Mouse (Mus musculus) layer of hippocampus, postnatal 36 days (tissue): ENCODE results near the gene Pak7. TPM values are rescaled to one million over a fixed set of nuclear protein-coding genes. Genes with fewer than 3 reads are reported as not detected.

ENCODE experiments used
- DNase-seq, 2 experiments: peaks; one replicate each; pipeline ENCODE4 v3.0.0; 2022
- total RNA-seq, 2 experiments: library from RNA; stranded (reverse); gene quantifications; 2 replicates each; pipeline ENCODE4 v1.2.3; 2021

The Pak7 gene
- total RNA-seq, 2 experiments from 2014 or later: 25.1 to 26.1 TPM

DNA sequence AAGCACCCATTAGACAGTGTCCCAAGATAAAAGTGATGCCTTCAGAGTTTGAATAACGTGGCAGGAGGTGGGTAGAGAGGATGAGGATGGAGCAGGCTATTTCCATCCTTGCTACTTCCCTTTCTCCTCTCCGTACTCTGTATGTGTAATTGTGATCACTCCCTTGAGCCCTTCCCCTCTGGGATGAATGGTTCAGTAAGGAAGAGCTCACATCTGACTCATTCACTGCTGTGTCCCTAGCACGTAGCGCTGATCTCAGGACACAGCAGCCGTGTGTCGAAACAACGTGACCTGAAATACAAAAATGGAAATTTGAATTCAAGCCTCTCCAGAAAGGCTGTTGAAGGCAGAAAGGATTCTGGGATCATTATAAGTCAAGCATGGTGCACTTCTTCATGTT lies 237.0 kb downstream of the Pak7 start:
- no peak for DNase-seq

DNA sequence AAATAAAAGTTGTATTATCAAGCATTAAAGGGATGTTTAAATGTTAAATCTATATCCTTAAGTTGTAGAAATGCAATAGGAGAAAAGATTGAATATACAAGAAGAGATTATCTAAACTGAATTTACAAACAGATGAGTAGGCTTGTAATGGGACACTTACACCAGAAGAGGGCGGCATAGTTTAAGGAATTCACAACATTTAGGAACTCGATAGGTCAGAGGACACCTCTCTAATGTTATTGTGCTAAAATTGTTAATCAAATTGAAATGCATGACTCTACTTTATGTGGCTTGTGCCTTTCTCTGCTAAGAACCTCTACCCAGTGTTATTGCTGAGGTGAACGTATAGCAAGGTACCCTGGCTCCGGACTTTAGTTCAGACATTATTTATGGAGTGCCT lies 238.2 kb downstream of the Pak7 start:
- DNase-seq: no peak

DNA sequence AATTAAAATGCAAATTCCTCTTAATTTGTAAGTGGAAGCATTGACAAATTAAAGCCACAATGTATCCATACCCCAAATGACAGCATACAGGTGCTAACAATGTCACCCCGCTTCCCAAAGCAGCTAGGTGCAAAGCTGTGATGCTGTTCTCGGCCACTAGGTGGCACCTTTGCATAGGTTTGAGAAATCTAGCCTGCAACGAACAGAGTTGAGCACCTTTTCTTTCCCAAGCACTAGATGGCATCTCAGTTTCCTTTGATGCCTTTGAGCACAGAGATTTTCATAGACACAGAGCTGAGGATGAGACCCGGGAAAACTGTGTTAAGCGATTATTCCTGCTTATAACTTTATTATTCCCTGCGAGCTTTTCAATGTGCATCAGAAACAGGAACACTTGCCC lies 238.8 kb downstream of the Pak7 start:
- peak; percentile 68 to 70 for DNase-seq

DNA sequence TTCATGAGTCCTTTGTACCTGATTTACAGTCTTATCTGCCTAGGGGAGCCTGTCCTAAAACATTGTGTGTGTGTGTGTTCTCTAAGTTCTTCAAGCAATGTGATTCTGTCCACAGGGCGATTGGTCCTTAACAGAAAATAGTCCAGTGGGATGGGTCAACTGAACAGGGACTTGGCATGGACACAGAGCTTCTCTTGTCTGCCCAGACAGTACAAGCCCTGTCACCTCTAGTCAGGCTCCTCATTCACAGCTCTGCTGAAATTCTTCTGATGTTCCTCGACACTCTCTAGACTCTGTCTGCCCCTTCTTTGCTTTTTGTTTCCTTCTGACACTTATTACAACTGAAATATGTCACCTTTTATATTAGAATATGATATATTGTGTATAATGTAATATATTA lies 247.0 kb downstream of the Pak7 start:
- DNase-seq: no peak

DNA sequence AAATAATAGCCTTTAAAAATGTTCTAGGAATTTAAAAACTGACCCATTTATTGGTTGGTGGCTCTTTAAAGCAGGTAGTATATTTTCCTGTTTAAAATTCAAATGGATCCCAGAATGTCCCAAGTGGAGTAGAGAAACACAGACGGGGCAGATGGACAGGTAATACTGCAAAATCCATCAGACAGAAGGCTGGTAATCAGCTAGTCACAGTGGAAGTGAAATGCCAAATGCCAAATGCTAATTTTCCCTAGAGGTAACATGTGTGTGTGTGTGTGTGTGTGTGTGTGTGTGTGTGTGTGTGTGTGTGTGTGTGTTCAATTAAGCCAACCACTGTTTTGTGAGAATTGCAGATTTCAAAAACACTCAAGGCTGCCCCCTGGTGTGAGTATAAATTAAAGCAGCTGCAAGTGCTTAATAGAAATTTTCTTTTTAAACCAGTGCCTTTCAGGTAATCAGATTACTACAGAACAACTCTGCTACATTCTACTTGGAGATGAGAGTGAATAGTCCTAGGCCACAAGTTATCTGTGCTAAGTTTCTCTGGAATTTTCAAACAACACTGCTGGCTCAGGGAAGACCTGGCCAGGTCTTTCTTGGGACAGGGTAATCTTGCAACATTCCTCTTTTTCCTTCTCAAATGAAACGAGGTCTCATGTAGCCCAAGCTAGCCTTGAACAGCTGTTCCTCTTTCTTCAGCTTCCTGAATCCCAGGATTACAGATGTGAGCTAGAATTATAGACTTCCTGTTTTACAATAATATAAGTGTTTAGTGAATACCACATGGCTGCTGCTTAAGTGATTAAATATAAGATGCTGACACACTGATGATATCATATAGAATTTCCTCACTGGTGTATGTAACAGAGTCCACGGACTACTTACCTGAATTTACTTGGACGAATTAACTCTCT lies 248.4 kb downstream of the Pak7 start:
- DNase-seq: peak in 1 of 2 experiments; percentile 22

DNA sequence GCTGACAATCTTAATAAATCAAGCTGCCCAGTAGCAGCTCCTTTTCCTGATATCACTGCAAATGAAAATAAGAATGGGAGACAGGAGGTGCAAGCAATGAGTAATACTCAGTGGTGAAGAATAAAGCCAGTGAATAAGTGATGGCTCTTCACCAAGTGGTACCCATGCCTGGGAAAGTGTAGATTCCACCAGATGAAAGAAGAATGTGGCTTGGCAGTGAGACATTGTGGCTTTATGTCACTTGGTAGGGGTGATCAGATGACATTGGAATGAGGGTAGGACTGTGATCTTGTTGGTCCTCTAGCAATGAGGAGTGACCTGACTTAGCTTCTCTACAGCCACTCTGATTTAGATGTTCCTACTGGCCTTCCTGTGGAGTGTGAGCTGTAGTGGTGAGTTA lies 249.3 kb downstream of the Pak7 start:
- DNase-seq: no peak

DNA sequence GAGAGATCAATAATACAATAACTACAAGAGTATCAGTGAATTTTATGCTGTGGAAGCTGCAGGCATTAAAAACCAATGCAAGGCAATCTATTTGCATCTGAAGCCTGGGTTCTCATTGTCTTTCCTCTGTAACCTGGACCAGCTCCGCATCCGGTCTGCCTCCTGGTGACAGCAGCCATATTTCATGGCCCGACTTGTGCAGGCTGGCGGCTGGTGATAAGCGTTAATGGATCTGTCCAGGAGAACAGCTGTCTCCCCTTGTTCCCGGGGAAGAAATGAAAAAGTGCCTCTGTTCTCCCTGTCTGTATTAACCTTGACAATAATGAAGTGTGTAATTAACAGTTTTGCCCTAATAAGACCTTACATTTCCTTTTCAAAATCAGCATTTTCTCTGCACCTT lies 265.9 kb downstream of the Pak7 start:
- DNase-seq: no peak

DNA sequence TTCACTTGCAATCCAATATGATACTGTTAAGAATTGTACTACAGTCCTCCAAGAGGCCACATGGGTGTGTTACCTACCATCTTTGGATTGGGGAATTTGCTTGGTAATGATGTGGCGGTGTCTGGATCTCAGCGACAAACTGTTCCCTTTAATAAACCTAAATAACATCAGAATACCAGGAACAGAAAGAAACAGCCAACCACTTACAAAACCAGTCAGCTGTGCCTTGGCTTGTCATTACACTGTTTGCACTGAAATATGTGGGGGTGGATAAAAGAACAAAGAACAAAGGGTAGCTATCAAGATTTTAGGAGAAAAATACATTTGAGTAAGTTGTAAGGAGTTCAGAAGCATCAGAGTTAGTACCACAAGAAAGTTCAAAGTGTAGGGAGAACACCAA lies 269.8 kb downstream of the Pak7 start:
- no peak for DNase-seq

DNA sequence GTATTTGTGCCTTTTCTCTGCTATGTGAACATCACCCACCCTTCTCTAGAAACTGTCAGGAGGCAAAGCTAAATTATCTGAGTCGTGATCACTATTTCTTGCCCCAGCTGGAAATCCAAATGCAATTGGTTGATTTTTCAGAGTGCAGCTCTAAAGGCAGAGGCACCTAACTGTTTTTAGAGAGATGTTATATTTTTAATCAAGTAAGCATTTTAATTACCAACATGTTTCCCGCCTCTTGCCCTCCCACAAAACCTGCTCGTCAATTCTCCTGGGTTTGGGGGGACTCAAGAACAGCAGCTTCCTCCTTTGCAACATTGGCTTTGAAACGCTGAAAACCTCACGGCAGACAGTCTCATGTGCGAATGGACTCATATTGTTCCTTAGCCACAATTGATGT lies 274.4 kb downstream of the Pak7 start:
- DNase-seq: no peak

DNA sequence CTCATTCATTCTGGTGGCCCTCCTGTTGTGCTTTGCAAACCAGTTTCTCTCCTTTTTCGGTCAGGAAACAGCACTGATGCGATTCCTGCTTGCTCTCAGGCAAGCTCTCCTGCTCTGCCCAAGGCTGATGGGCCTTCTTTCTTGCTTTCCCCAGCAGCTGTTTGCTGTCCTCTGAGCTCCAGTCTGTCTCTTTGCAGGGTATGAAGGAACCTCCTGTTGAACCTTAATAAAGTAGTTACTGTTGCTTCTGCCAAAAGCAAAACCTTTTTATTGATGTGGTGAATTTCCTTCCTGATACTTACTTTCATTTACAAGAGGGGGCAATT lies 278.8 kb downstream of the Pak7 start:
- DNase-seq: no peak

DNA sequence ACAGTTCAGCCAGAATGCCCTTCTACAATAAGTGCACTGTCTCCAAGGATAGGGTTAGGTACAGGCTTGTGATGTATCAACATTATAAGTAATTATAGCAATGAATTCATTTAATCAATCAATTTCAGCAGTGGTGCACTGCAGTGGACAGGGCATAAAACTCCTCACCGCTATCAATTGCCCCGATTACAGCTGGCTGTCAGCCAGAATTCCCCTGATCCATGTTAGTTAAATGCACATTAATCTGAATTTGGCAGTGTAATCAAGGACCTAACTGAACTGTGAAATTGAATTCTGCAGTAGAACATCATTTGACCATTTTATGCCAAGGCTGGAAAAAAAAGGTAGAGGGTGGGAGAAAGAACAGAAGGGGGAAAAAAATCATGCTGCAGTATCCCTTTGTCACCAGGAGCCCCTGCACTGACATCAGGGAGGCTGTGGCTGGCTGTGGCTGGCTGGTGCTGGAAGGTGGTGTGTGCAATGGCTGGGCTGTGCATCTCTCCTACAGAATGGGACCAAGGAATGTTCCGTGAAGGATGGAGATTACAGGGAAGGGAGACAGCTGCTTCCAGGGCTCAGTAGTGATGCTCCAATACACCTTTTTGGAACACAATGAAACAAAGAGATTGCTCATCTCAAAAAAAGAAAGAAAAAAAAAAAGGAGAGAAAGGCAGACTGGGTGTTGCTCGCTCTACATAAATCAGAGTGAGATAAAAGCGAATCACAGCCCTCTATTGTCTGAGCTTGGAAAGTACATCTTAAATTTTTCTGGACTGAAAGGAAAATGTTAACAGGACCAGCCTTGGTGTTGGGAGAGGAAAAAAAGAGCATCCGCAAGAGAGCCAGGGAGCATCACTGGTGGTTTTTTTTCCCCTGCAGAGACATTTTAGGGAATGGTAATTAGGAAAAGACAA lies 279.4 kb downstream of the Pak7 start:
- peak in 1 of 2 experiments; percentile 37 for DNase-seq

DNA sequence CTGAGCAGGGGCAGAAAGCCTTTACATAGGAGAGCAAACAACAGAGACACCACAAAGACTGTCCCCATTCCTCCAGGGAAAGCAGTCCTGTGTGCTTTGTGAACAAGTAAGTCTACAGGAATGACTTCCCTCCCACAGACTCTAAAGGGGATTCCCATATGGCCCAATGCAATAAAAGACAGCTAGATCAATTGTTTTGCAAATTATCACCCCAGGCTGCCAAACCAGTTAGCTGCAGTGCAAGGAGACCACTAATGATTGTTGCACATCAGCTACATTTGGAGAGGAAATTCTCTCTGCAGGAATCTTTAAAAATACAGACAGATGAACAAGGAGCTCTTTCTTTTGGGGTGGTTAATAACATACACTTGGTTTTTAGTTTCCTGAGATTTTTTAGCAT lies 280.2 kb downstream of the Pak7 start:
- DNase-seq: no peak

DNA sequence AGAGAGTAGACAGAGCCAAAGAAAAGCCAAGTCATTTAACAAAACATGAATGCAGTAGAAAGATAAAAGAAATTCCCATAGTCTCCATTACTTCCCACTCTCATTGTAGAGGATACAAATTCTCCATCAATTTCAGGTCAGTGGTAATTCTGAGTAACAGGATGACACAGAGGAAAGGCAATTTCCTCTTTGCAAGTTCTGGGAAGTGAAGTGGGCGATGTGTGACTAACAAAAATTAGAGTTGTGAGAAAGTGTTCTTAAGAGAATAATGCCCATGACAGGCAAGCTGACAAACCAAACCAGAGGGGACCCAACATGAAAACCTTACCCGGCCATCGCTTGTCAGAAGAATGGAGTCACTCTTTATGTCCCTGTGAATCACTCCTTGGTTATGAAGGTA lies 290.6 kb downstream of the Pak7 start:
- DNase-seq: no peak

DNA sequence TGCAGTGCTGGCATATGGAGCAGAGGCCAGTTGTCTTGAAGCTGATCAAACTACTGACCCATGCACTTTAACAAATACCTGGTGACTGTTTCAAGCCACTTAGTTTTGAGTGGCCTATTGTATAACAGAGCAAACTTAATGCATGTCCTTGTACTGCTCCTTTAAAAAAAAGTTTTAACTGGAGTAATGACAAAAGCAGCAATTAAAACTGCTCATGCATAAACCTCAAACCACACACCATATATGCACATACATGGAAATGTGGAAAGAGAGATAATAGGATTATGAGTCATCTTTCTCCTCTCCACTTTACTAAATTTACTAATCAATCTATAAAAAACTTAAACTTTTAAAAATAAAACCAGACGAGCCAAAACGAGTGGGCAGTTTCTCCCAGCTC lies 291.8 kb downstream of the Pak7 start:
- no peak for DNase-seq

DNA sequence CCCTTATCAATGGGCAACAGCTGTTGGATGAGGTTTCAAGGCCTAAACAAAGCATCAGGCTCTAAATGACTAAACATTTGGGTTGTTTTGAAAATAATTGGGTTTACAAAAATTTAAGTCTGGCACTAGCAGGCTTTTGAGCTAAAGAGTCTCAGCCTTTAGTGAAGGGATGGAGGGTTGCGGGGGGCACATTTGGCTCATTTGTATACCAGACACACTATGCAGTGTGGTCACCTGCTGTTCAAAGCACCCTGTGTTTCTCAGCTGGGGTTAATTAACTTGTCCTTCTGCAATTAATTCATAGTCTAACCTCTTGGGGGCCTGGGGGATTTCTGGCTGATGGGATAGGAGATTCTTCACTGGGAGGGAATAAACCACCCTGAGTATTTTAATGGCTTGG lies 323.4 kb downstream of the Pak7 start:
- no peak for DNase-seq

DNA sequence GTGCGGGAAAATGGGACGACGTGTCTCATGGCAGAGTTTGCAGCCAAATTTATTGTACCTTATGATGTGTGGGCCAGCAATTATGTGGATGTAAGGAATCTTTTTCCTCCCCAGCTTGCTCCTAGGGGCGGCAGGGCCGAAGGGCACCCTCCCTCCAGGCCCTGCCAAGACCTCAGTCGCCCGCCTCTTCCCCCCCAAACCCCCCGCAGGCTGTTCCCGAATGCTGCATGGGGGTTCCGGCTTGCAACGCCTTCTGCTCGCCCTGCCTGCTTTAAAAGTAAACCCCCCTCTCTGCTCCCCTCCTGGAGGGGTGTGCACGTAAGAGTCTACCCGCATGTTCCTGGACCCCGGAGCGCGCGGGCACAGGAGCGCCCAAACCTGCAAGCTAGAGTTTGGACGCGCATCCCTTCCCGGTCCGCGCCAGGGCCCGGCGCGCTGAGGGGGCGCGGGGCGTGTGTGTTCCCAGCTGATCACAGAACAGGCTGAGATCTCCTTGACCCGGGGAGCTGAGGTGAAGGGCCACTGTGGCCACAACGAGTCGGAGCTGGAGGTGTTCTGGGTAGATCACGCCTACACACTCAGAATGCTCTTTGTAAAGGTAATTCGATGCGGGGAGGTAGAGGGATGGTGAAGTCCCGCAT lies 328.6 kb downstream of the Pak7 start:
- DNase-seq: no peak

DNA sequence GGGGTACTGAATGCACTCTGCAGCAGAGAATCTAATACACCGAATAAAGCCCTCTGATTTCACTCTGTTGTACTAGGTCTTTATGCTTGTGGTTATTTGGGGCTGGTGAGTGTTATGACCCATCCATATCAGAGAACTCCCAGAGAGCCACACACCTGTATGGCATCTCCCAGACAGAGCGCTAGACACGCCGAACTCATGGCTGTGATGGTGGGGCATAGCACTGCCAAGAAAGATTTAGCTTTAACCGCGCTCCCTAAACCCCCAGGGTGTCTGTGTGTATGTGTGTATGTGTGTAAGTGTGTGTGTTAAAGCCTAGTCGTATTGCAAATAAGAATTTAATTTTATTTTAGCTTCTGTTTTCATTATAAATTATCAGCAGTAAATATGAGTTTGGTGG lies 329.4 kb downstream of the Pak7 start:
- DNase-seq: no peak

DNA sequence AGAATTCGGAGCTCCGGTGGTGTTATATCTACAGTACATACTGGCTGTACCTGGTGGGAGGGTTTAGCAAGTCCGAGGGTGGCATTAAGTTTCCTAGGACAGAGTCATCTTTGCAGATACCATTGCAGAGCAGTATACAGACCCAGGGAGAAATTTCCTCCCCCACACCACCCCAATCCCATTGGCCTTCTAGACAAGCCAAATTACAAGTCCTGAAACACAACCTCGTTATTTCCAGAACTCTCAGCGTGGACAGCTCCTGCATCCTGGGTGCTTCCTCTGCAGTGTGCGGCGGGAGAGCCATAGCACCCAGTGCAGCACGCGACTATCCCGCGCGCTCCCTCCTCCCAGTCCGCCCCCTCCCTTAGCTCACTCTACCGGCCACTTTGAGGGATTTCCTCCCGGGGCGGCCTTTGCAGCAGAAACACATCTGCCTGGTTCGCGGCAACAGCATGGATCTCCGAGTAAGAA lies 329.9 kb downstream of the Pak7 start:
- DNase-seq: peak in 1 of 2 experiments; percentile 44

DNA sequence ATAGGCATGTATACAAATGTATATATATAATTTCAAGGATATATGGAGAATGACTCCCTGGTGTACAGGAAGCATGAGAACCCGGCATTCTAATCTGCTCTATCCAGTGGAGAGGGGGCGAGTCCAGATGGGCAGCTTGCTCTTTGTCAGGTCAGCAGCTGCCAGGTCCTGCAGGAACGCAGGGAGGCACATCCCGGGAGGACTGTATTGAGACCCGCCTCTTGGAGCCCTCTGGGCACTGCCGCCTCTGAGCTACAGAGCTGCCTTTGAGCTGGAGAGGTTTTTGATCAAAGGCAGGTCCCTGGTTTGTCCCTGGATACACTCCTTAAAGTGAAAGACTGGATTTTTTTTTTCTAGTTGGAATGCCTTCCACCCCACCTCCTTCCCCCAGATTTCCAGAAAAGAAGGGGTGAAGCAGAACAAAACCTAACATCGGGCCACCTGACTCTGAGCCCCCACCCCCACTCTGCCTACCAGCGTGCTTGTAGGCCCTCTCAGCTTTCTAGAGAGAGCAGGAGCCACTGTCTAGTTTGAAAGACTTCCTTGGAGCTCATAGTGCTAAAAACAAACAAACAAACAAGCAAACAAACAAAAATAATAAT lies 336.0 kb downstream of the Pak7 start, which contains the start of gene Lamp5:
Lamp5 (plus strand) TSS at position 552 of the 602 bp plus-strand sequence.
- no peak for DNase-seq

DNA sequence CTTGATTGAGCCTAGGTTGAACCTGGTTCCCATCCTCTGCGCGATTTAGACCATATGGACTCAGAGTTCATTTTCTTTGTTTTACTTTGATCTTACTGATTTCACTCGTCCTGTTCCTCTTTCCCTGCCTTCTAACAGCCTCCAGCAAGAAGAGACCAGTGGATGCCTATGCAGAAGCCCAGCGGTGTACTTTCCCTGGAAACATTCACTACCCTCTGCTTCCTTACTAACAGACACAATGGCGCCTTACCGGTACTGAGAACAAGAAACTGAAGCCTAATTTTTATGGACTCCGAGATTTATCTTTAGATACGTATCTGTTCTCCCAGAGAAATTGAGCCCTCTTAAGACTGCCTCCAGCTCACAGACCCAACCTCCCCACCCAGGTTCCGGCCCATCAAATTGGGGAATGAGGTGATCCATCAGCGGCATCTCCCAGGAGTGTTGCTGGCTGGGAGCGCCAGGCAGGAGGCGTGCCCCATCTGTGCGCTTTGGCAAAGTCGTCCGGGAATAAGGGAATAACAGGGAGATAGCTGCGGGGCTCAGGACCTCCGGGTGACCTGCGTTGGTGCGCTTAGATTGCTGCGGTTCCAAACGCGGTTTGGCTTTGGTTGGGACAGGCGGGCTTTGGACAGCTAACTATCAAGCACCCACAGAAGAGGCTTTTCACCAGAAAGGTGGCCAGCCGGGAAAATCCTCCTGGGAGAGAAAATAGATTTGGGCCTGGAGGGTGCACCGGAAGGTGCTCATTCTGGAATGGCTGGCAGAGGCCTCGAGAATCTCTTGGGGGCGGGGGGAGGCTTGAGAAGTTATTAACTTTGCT lies 336.8 kb downstream of the Pak7 start:
- DNase-seq: peak; percentile 60 to 64

DNA sequence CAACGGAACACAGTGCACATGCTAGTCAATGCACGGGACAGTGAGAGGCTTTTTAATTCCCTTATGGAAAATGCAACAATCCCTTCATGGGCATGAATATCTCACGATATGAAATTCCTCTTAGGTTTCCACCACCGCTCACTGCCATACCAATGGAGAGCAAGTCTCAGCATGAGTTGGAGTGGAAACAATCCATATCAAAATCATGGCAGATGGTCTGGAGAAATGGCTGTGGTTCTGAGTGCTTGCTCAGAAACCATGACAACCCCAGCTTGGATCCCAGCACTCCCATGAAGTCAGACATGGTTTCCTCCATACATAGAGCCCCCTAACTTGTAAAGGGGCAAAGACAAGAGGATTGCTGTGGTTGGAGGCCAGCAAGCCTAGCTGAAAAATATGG lies 339.3 kb downstream of the Pak7 start:
- no peak for DNase-seq
